8 mouse cellular contexts compared by ENCODE assay signal in the genomic region with DNA sequence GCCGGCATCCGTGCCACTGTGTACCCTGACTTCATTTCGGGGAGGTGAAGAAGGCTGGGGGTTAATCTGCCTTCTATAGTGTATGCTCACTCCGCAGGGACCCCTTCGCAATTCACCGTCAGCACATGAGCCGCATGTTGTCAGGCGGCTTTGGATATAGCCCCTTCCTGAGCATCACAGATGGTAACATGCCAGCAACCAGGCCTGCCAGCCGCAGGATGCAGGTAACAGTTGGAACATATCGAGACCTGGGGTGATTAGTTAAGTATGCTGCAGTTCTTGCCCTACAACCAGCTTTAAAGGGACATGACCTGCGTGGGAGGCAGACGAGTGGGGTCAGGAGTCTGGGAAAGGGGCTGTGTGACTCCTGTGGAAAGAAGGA. TPM values are rescaled to one million over a fixed set of nuclear protein-coding genes. Genes with fewer than 3 reads are reported as not detected.
DNase-seq lines count a peak whose midpoint lies in the region; ATAC-seq and TF ChIP-seq lines count a peak whose summit lies in the region.

No protein-coding gene starts in this region.

- peaks cover 14% of the 10 kb centered on the region for H3K79me2 ChIP-seq in CH12.LX (replicated peaks; ENCODE audit: control insufficient read depth, extremely low read depth, insufficient read depth, poor library complexity, severe bottlenecking)

- peak overlapping the region; percentile 97 for H3K27ac ChIP-seq in heart, embryonic 11.5 days (ENCODE audit: low read depth, low read length)
- no peak overlapping the region for H3K27ac ChIP-seq in CH12.LX (ENCODE audit: insufficient read depth, low read depth)
- no peak overlapping the region for H3K27ac ChIP-seq in embryonic fibroblast, embryonic 13.5 days (ENCODE audit: insufficient read depth, low read length)
- H3K27ac ChIP-seq in liver, embryonic 13.5 days: peak overlapping the region; percentile 90

- TF ChIP-seq POLR2A in CH12.LX (IDR thresholded peaks at IDR 0.05; ENCODE audit: low read depth, low read length): no peak
- no peak for TF ChIP-seq POLR2A in embryonic fibroblast, embryonic 13.5 days (IDR thresholded peaks at IDR 0.05; ENCODE audit: low read depth, low read length)

- no peak for TF ChIP-seq RAD21 in CH12.LX (IDR thresholded peaks at IDR 0.05; ENCODE audit: low read depth, low read length)

- H3K9me3 ChIP-seq in heart, embryonic 11.5 days (replicated peaks; ENCODE audit: control insufficient read depth, low read length): no peaks in the 10 kb centered on the region
- H3K9me3 ChIP-seq in CH12.LX (replicated peaks; ENCODE audit: low read length): peaks cover 2% of the 10 kb centered on the region
- H3K9me3 ChIP-seq in liver, embryonic 13.5 days (replicated peaks): no peaks in the 10 kb centered on the region

- peak overlapping the region; percentile 79 for H3K4me3 ChIP-seq in heart, embryonic 11.5 days (ENCODE audit: low read depth, low read length)
- peak overlapping the region; percentile 76 to 99 (median 95) for H3K4me3 ChIP-seq in CH12.LX (replicated peaks in 1 of 3; ENCODE audit: low read depth in 2 of 3, low read length in 2 of 3, poor library complexity in 1 of 3)
- peak overlapping the region; percentile 61 for H3K4me3 ChIP-seq in embryonic fibroblast, embryonic 13.5 days (ENCODE audit: insufficient read depth, low read length)
- H3K4me3 ChIP-seq in liver, embryonic 13.5 days (replicated peaks): peak overlapping the region; percentile 98

- TF ChIP-seq EP300 in CH12.LX (IDR thresholded peaks at IDR 0.05; ENCODE audit: low read length): no peak

- 50% methylated on average over 12 of the region's 12 CpGs for WGBS in heart, embryonic 11.5 days (ENCODE audit: insufficient replicate concordance)
- WGBS in liver, embryonic 13.5 days (ENCODE audit: insufficient replicate concordance): 60% methylated on average over 12 of the region's 12 CpGs

- H3K9ac ChIP-seq in heart, embryonic 11.5 days (ENCODE audit: low read depth, low read length): peak overlapping the region; percentile 81
- H3K9ac ChIP-seq in CH12.LX (ENCODE audit: insufficient read depth, low read depth): peak overlapping the region; percentile 96
- H3K9ac ChIP-seq in liver, embryonic 13.5 days: peak overlapping the region; percentile 97

- in situ Hi-C loops in CH12.LX (cut with MboI; ENCODE audit: low pct_ligation_motif_present, low pct_unique_long_range_greater_than_20kb, low sequenced_read_pairs): loop anchor here (10.0 kb wide), 1 partner anchor 88 kb away; a partner anchor contains a TSS

- no peak for DNase-seq in heart, adult 8-10 months (ENCODE audit: low spot score)
- no peak for DNase-seq in CH12.LX (ENCODE audit: extremely low read depth)
- DNase-seq in liver, embryonic 13.5 days: no peak
- no peak for DNase-seq in spleen, postnatal 10 days (ENCODE audit: low spot score in 2 of 2)
- no peak for DNase-seq in left cerebral cortex, adult 9 months (ENCODE audit: low spot score in 2 of 2)

- H3K4me2 ChIP-seq in heart, embryonic 11.5 days: peak overlapping the region; percentile 79
- H3K4me2 ChIP-seq in CH12.LX (ENCODE audit: insufficient read depth, low read depth, poor library complexity, severe bottlenecking): peak overlapping the region; percentile 59
- H3K4me2 ChIP-seq in liver, embryonic 13.5 days: peak overlapping the region; percentile 86

- peaks cover 6% of the 10 kb centered on the region for H3K4me1 ChIP-seq in heart, embryonic 11.5 days (ENCODE audit: control insufficient read depth, insufficient read depth, low read length)
- peaks cover 5 to 18% of the 10 kb centered on the region in 2 experiments for H3K4me1 ChIP-seq in CH12.LX (ENCODE audit: control insufficient read depth in 1 of 2, insufficient read depth in 2 of 2)
- H3K4me1 ChIP-seq in embryonic fibroblast, embryonic 13.5 days (ENCODE audit: control insufficient read depth, insufficient read depth, low read length): no peaks in the 10 kb centered on the region; the same call in 1 of the 2 replicates
- H3K4me1 ChIP-seq in liver, embryonic 13.5 days (replicated peaks): peaks cover 42% of the 10 kb centered on the region

- no peak for TF ChIP-seq CTCF in CH12.LX (conservative IDR thresholded peaks at IDR 0.05 in 1 of 2, IDR thresholded peaks at IDR 0.05 in 1 of 2; ENCODE audit: low read depth in 2 of 2, low read length in 2 of 2)
- TF ChIP-seq CTCF in embryonic fibroblast, embryonic 13.5 days (IDR thresholded peaks at IDR 0.05; ENCODE audit: borderline replicate concordance, insufficient read depth, low read length): no peak

- peaks cover 23% of the 10 kb centered on the region for H3K36me3 ChIP-seq in heart, embryonic 11.5 days (ENCODE audit: control insufficient read depth, insufficient read depth, low read length)
- peaks cover 34 to 46% of the 10 kb centered on the region in 2 experiments for H3K36me3 ChIP-seq in CH12.LX (replicated peaks in 1 of 2; ENCODE audit: control insufficient read depth in 1 of 2, insufficient read depth in 1 of 2, low read length in 1 of 2)
- H3K36me3 ChIP-seq in liver, embryonic 13.5 days: peaks cover 48% of the 10 kb centered on the region

- dilution Hi-C loops in CH12.LX (cut with MboI; ENCODE audit: extremely low pct_ligation_motif_present, extremely low pct_unique_long_range_greater_than_20kb, low sequenced_read_pairs): no loop called here

- ATAC-seq in heart, embryonic 11.5 days (replicated peaks; ENCODE audit: insufficient number of reproducible peaks, low FRiP score, low TSS enrichment): no peak
- no peak for ATAC-seq in liver, embryonic 13.5 days (ENCODE audit: low read depth)
- ATAC-seq in granulocyte monocyte progenitor cell, adult 5-6 weeks (replicated peaks; ENCODE audit: poor library complexity, severe bottlenecking): no peak

- no peaks in the 10 kb centered on the region for H3K27me3 ChIP-seq in heart, embryonic 11.5 days (ENCODE audit: control insufficient read depth, insufficient read depth, low read length)
- H3K27me3 ChIP-seq in CH12.LX (replicated peaks): no peaks in the 10 kb centered on the region
- H3K27me3 ChIP-seq in liver, embryonic 13.5 days: no peaks in the 10 kb centered on the region

RNA-seq across cellular contexts. Expression of a gene that starts 1.1 kb away (rescaled TPM):
- polyA plus RNA-seq in heart, embryonic 11.5 days (2014; fragmentation: Nextera tagmentation; extraction: Ambion mirVana): 326 and 347 TPM in 2 replicates
- total RNA-seq in heart, adult 8-10 months (2022): 100 to 1,000 TPM; 177 to 202 (median 195) TPM
- total RNA-seq in CH12.LX (2012; rRNA removed) (116 and 129 TPM in 2 replicates), CH12.LX (2014; rRNA removed) (109 and 124 TPM in 2 replicates)
- 203 and 210 TPM in 2 replicates for polyA plus RNA-seq in CH12.LX (2012; ENCODE audit: insufficient read length, low read depth)
- 250 and 255 TPM in 2 replicates for polyA plus RNA-seq in embryonic fibroblast, embryonic 13.5 days (2011; ENCODE audit: insufficient read length, low read depth, missing spikeins)
- polyA plus RNA-seq in liver, embryonic 13.5 days (2015; fragmentation: Nextera tagmentation; extraction: Ambion mirVana): 129 and 134 TPM in 2 replicates
- 82.4 and 102 TPM in 2 replicates for total RNA-seq in granulocyte monocyte progenitor cell, adult 5-6 weeks (2014; fragmentation: Nextera tagmentation)
- 49.5 and 79.7 TPM in 2 replicates for total RNA-seq in granulocyte monocyte progenitor cell, adult 5-6 weeks (2017)

RNA-seq across cellular contexts. Expression of a gene that starts 12.4 kb away (rescaled TPM):
- 138 and 158 TPM in 2 replicates for polyA plus RNA-seq in heart, embryonic 11.5 days (2014; fragmentation: Nextera tagmentation; extraction: Ambion mirVana)
- total RNA-seq in heart, adult 8-10 months (2022): 100 to 1,000 TPM; 116 to 160 (median 152) TPM
- total RNA-seq in CH12.LX (2012; rRNA removed) (11.0 and 12.8 TPM in 2 replicates), CH12.LX (2014; rRNA removed) (7.0 and 8.1 TPM in 2 replicates)
- polyA plus RNA-seq in CH12.LX (2012; ENCODE audit: insufficient read length, low read depth): 96.6 and 99.6 TPM in 2 replicates
- 602 and 622 TPM in 2 replicates for polyA plus RNA-seq in embryonic fibroblast, embryonic 13.5 days (2011; ENCODE audit: insufficient read length, low read depth, missing spikeins)
- 42.3 and 47.6 TPM in 2 replicates for polyA plus RNA-seq in liver, embryonic 13.5 days (2015; fragmentation: Nextera tagmentation; extraction: Ambion mirVana)
- total RNA-seq in granulocyte monocyte progenitor cell, adult 5-6 weeks (2014; fragmentation: Nextera tagmentation): 16.1 and 21.9 TPM in 2 replicates
- 18.5 and 33.0 TPM in 2 replicates for total RNA-seq in granulocyte monocyte progenitor cell, adult 5-6 weeks (2017)

RNA-seq across cellular contexts. Expression of a gene that starts 20.8 kb away (rescaled TPM):
- 1.1 and 1.3 TPM in 2 replicates for polyA plus RNA-seq in heart, embryonic 11.5 days (2014; fragmentation: Nextera tagmentation; extraction: Ambion mirVana)
- under 1 TPM in 2 of 4 experiments, not detected in 2; 0.24 to 0.75 TPM for total RNA-seq in heart, adult 8-10 months (2022)
- 1.2 and 1.9 TPM in 2 replicates for total RNA-seq in CH12.LX (2012; rRNA removed)
- 0.32 and 0.52 TPM in 2 replicates for total RNA-seq in CH12.LX (2014; rRNA removed)
- 1.5 and 2.0 TPM in 2 replicates for polyA plus RNA-seq in CH12.LX (2012; ENCODE audit: insufficient read length, low read depth)
- polyA plus RNA-seq in embryonic fibroblast, embryonic 13.5 days (2011; ENCODE audit: insufficient read length, low read depth, missing spikeins): 1.2 TPM in 2 replicates
- 0.14 and 0.18 TPM in 2 replicates for polyA plus RNA-seq in liver, embryonic 13.5 days (2015; fragmentation: Nextera tagmentation; extraction: Ambion mirVana)
- total RNA-seq in granulocyte monocyte progenitor cell, adult 5-6 weeks (2014; fragmentation: Nextera tagmentation): 1.4 and 3.8 TPM in 2 replicates
- total RNA-seq in granulocyte monocyte progenitor cell, adult 5-6 weeks (2017): 1.4 and 9.6 TPM in 2 replicates

RNA-seq across cellular contexts. Expression of a gene that starts 33.0 kb away (rescaled TPM):
- 134 and 142 TPM in 2 replicates for polyA plus RNA-seq in heart, embryonic 11.5 days (2014; fragmentation: Nextera tagmentation; extraction: Ambion mirVana)
- 100 to 1,000 TPM in 2 of 4 experiments, 10 to 100 TPM in 2; 98.1 to 109 (median 103) TPM for total RNA-seq in heart, adult 8-10 months (2022)
- 85.6 and 104 TPM in 2 replicates for total RNA-seq in CH12.LX (2012; rRNA removed)
- 62.8 and 73.2 TPM in 2 replicates for total RNA-seq in CH12.LX (2014; rRNA removed)
- polyA plus RNA-seq in CH12.LX (2012; ENCODE audit: insufficient read length, low read depth): 98.6 and 114 TPM in 2 replicates
- polyA plus RNA-seq in embryonic fibroblast, embryonic 13.5 days (2011; ENCODE audit: insufficient read length, low read depth, missing spikeins): 77.4 and 94.3 TPM in 2 replicates
- polyA plus RNA-seq in liver, embryonic 13.5 days (2015; fragmentation: Nextera tagmentation; extraction: Ambion mirVana): 67.3 and 77.6 TPM in 2 replicates
- total RNA-seq in granulocyte monocyte progenitor cell, adult 5-6 weeks (2014; fragmentation: Nextera tagmentation): 96.6 and 112 TPM in 2 replicates
- 48.8 and 52.0 TPM in 2 replicates for total RNA-seq in granulocyte monocyte progenitor cell, adult 5-6 weeks (2017)

RNA-seq across cellular contexts. Expression of a gene that starts 44.3 kb away (rescaled TPM):
- polyA plus RNA-seq in heart, embryonic 11.5 days (2014; fragmentation: Nextera tagmentation; extraction: Ambion mirVana): not detected in 2 replicates
- total RNA-seq in heart, adult 8-10 months (2022): under 1 TPM; 0.19 to 0.54 (median 0.25) TPM
- total RNA-seq in CH12.LX (2012; rRNA removed): 0.29 and 0.34 TPM in 2 replicates
- 0.26 and 0.27 TPM in 2 replicates for total RNA-seq in CH12.LX (2014; rRNA removed)
- polyA plus RNA-seq in CH12.LX (2012; ENCODE audit: insufficient read length, low read depth): 1.1 and 1.6 TPM in 2 replicates
- not detected in 2 replicates for polyA plus RNA-seq in embryonic fibroblast, embryonic 13.5 days (2011; ENCODE audit: insufficient read length, low read depth, missing spikeins)
- polyA plus RNA-seq in liver, embryonic 13.5 days (2015; fragmentation: Nextera tagmentation; extraction: Ambion mirVana): 0.17 TPM in 1 of 2 replicates, not detected in the other
- 0.90 TPM in 1 of 2 replicates, not detected in the other for total RNA-seq in granulocyte monocyte progenitor cell, adult 5-6 weeks (2014; fragmentation: Nextera tagmentation)
- 0.41 and 0.60 TPM in 2 replicates for total RNA-seq in granulocyte monocyte progenitor cell, adult 5-6 weeks (2017)

Comparison
In these comparisons a context has a peak if more than half of its experiments do, and no peak if none do; other contexts are left out.
1. H3K27ac ChIP-seq: peak in heart, embryonic 11.5 days (single experiment) and liver, embryonic 13.5 days (single experiment); none in CH12.LX (single experiment) and embryonic fibroblast, embryonic 13.5 days (single experiment).
2. Peak in every context shown above with its lines, with median percentiles within 50 percentile points of each other: H3K4me2 ChIP-seq, H3K4me3 ChIP-seq and H3K9ac ChIP-seq.